Mouse (Mus musculus) megakaryocyte progenitor cell, adult 5-6 weeks (primary cell): ENCODE results near the gene Rapgef1. TPM values are rescaled to one million over a fixed set of nuclear protein-coding genes. Genes with fewer than 3 reads are reported as not detected.

ENCODE experiments used
- ATAC-seq: replicated peaks from 2 replicates; pipeline ENCODE4 v1.8.0; 2016; ENCODE audit warnings: mild to moderate bottlenecking, moderate TSS enrichment, inconsistent platforms; ENCODE audit not compliant: poor library complexity
- total RNA-seq, 2 experiments: library from RNA; stranded (forward) in 1 of 2; stranded (reverse) in 1 of 2; fragments of 157-497, 149-512 nt in 1 of 2; fragments of 200-1000 nt in 1 of 2; gene quantifications; 2 replicates each; pipeline versions ENCODE4 v1.2.3 to v1.2.4; 2015 to 2017

Gene Rapgef1
- total RNA-seq, 2 experiments from 2014 or later = 21.7 to 22.9 TPM

DNA sequence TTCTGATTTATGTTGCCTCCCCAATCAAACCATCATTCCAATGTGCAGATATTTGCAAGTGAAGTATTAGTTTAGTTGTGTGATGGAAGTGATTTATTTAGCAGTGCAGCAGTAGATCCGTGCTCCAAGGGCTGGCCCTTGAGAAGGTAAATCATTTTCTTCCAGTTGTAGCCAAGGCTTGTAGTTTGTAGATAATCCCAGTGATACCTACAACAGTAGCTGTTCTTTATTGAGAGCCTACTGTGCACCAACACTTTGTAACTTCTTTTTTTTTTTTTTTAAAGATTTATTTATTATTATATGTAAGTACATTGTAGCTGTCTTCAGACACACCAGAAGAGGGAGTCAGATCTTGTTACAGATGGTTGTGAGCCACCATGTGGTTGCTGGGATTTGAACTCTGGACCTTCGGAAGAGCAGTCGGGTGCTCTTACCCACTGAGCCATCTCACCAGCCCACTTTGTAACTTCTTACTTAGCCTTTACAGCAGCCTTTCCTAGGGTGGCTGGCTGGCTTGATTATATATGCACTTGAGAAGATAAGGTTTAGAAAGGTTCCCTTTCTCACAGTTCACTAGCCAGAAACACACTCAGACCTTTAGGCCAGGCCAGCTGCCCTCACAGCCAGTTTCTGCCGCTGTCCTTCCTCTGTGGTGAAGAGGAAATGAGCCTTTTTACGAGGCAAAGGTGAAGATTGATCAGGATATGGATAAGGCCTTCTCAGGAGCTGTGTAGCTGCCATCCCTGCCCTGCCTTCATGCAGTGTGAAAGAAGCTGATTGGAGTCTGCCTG lies 20.6 kb downstream of the Rapgef1 start:
- ATAC-seq = peak; percentile 54; the same call in 1 of the 2 replicates

DNA sequence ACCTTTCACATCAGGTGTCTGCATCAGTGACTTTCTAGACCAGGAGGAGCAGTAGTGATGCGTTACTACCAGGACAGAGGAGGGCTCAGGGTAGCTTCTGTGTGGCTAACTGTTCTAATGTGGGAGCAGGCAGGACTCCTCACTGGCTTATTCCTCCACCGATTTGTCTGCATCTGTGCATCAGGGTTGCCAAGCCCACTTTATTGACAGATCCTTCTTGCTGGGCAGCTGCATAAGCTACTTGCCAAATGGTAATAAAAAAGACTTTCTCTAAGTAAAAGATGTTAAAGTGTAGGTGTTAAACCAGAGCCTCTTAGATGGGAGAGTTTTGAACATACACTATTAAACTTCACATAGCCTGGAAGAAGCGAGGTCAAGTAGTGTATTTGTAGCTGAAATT lies 22.2 kb downstream of the Rapgef1 start:
- ATAC-seq = no peak

DNA sequence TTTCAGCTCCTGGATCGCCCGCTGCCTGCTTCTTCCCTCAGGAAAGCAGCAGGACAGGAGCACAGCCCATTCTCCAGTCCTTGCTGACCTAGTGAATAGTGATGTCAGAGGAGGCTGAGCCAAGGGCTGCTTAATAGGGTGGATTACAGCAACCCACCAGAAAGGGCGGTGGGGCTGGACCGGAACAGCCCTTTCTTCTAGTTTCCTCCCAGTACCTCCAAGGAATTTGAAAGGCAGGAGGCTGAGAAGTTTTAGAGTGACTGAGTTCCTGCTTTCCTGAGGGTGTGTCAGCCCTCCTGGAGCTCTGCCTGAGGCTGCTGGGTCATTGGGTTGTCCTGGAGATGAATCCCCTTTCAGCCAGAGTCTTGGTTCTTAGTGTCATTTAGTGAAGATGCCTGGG lies 23.9 kb downstream of the Rapgef1 start:
- ATAC-seq = no peak

DNA sequence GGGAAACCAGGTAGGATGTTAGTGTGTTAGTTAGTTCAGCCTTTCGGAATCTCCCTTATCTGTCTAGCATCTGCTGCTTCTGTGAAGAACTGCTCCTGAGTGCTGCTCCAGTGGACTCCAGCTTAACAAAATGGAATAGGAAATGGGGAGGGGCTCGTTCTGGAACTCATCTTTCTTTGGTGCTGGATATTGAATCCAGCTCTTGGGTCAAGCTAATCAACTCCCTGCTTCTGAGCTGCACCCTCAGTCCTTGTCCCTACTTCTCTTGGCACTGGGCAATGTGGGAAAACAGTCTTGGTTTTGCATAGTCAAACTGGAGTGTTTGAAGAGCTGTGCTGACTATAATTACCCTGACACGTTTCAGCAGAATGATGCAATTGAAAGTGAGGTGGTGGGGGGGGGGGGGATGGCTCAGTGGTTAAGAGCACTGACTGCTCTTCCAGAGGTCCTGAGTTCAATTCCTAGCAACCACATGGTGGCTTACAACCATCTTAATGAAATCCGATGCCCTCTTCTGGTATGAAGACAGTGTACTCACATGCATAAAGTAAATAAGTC lies 25.6 kb downstream of the Rapgef1 start:
- no peak for ATAC-seq

DNA sequence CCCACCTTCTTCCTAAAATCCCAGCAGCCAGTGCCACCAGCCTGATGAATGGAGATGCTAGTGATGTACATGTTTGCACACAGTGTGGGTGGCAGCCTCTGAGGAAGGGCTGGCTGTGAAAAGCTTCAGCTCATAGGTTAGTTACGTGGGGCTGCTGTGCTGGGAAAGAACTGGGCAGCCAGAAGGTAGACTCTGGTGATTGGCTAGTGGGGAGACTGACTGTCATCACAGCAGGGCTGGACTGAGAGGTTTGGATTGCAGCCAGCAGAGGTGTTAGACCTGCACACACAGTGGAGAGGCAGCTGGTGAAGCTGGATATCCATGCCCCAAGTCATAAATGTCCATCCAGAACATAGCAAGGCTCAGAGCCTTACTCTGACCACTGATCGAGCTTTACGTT lies 27.1 kb downstream of the Rapgef1 start:
- ATAC-seq = no peak

- ATAC-seq = no peak
Measured at GRCm38 (mm10) chr2:29647162-29647561, 27.6 kb downstream of the Rapgef1 start.

GRCm38 (mm10) chr2:29647808-29648207 lies 28.3 kb downstream of the Rapgef1 start:
- ATAC-seq = no peak

- ATAC-seq = peak; percentile 72
Measured at GRCm38 (mm10) chr2:29648956-29649794, 29.7 kb downstream of the Rapgef1 start.

DNA sequence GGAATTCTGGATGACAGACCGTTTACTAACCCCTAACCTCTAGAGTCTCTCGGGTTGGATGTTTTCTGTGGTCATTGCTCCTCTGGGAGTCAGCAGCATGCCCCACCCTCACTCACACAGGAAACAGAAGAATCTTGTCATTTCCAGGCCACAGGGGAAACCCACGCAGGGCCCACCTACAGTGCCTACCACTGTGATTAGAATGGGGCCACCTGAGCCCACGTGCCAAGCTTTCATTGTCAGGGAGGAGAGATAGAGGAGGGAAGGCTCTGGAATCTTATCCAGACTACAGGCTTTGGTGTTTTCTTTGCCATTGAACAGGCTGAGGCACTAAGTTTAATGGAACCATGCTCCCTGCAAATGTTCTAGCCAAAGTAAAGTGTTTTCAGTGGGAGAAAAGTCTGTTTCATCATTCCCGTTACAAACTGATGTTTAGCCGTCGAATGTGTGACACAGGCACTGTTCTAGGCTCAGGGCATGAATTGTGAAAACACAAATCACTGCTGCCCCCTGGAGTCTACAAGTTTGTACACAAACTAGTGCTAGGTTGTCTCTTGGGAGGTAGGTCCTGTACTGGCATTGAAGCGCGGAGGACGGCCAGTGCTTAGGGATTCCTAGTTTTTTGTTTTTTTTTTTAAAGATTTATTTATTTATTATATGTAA lies 30.4 kb downstream of the Rapgef1 start:
- ATAC-seq = no peak; the same call in 1 of the 2 replicates

DNA sequence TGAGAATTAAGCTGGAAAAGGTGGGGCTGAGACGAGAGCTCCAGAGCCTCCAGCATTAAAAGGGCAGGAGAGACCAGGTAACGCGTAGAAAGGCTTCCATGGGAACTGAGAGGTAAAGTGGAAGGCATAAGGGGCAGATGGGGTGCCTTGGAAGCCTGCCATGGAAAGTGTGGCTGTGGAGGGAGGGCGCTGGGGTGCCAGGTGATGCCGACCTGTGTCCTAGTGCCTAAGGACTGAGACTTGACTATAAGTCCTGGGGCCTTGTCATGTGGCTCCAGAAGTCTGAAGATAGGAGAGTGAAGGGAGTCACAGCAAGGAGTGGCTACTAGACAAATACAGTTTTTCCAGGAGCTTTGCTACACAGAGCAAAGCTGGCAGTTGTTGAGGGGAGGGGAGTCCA lies 32.4 kb downstream of the Rapgef1 start:
- ATAC-seq = no peak

GRCm38 (mm10) chr2:29655433-29655832 lies 35.9 kb downstream of the Rapgef1 start:
- ATAC-seq = no peak

GRCm38 (mm10) chr2:29656095-29656494 lies 36.6 kb downstream of the Rapgef1 start:
- no peak for ATAC-seq

DNA sequence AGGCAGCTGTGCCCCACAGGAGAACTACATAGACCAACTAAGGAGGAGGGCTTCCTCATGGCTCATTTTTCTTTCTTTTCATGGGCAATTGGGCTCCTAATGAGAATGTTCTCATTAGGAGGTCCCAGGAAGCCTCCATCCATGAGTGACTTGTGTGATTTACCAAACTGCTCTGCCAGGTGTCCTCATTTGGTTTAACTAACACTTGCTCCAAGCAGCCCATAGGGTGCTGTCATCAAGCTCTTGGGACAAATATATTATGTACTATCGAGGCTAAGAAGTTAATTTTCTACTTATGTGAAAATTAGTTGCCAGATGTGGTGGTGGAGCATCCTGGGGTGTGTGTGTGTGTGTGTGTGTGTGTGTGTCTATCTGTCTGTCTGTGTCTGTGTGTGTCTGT lies 37.6 kb downstream of the Rapgef1 start:
- ATAC-seq = no peak

DNA sequence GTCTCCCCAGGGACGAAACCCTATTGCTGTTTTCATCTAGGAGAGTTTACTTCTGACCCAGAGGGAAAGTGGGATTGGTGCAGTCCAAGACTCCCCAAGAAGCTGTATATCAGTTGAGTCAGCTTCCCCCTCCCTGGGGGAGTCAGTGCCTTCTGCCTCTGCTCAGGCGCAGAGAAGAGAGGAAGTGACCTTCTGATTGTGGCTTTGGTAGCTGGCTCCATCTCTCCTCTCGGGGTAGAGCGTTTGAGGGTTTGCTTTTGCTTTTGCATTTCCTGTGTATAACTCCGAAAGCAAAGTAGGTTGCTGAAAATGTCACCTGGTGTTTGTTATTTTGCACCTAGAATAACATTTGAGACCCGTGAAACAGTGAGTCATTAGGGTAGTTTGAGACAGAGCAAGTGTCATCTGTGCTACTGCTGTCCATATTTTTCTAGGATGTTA lies 42.3 kb downstream of the Rapgef1 start:
- ATAC-seq = peak; percentile 78

GRCm38 (mm10) chr2:29663260-29663877 lies 43.8 kb downstream of the Rapgef1 start:
- ATAC-seq = no peak

DNA sequence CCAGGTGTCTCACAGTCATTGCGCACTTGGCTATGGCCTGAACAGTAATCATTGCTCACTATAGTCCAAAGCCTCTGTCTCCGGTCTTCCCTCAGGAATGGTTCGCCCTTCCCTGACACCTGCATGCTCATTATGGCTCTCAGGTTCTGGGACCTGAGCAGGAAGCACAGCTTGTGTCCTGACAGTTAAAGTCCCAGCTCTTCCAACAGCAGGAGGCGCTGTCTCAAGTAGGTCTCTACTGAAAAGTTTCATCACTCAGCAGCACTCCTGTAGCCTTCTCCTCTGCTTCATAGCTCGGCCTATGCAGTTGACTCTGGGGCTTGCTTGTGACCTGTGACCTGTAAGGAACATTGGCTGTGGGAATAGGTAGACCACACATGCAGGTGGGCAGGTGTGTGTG lies 45.9 kb downstream of the Rapgef1 start:
- ATAC-seq = no peak

- peak; percentile 24; the same call in 1 of the 2 replicates for ATAC-seq
Measured at GRCm38 (mm10) chr2:29666589-29666988, 47.1 kb downstream of the Rapgef1 start.

DNA sequence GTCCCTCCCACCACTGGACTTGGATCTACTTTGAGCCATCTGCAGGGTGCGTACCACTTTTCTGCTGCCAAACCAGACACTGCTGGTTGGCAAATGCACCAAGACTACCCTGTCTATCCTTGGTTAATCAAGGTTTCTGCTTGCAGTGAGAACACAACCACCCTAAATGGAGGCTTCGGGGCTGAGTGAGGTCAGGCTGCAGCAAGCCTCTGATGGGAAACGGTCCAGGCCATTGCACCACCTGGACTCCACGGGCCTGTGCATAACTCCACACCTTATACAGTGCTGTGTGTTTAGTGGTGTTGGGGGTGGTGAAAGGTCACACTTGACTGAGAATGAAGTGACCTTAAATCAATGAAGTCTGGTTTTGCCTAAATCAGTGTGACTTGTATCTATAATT lies 47.6 kb downstream of the Rapgef1 start:
- no peak for ATAC-seq

GRCm38 (mm10) chr2:29668011-29668691 lies 48.6 kb downstream of the Rapgef1 start:
- no peak for ATAC-seq

DNA sequence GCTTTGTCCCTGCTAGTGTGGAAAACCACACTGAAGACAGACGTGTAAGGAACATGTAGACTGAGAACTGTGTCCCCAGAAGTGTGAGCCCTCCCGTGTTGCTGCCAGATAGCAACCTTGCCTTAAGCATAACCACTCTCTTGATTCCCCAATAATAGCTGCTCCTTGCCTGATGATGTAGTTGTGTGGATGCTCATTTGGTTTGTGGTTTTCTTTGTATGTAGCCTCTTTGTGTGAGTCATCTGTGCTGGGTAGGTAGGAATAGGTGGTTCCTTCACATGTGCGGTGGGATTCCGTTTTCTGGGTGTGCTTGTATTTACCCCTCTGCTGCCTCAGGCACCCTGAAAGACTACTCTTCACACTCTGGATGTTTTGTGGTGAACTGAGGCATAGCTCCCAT lies 49.4 kb downstream of the Rapgef1 start:
- no peak for ATAC-seq
